Mouse (Mus musculus): Measurements from ENCODE around the gene Vkorc1l1. TPM values are rescaled to one million over a fixed set of nuclear protein-coding genes. Genes with fewer than 3 reads are reported as not detected.

Vkorc1l1 gene
- polyA plus RNA-seq, 1 experiment = 14.4 TPM

DNA sequence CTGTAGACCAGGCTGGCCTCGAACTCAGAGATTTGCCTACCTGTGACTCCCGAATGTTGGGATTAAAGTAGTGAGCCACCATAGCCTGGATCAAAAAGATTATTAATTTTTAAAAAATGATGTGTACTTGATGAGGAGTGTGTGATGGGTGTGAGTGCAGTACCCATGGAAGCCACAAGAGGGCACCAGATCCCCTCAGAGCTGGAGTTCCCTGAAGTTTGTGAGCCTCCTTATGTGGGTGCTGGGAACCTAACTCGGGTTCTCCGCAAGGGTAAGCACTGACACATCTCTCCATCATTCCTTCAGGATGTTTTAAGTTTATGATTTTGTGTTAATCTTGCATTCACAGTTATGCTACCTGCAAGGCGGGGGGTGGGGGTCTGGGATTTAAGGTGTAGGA is 69.2 kb downstream of the Vkorc1l1 start:
- no peaks in the 10 kb centered on the region for H3K4me1 ChIP-seq (ENCODE audit: control insufficient read depth, insufficient read depth, low read length)
- peak; percentile 51 for TF ChIP-seq CTCF (IDR thresholded peaks at IDR 0.05; ENCODE audit: control insufficient read depth, insufficient read depth, low read length)
- no peak for TF ChIP-seq POLR2A (IDR thresholded peaks at IDR 0.05; ENCODE audit: borderline replicate concordance, control insufficient read depth, low read depth, low read length)
- WGBS = 91% methylated on average over 5 of the region's 5 CpGs
- H3K27ac ChIP-seq (ENCODE audit: control insufficient read depth, insufficient read depth, low read depth, low read length, poor library complexity) = no peak overlapping the region
- no peak overlapping the region for H3K4me3 ChIP-seq (replicated peaks; ENCODE audit: control insufficient read depth, low read depth, low read length)

DNA sequence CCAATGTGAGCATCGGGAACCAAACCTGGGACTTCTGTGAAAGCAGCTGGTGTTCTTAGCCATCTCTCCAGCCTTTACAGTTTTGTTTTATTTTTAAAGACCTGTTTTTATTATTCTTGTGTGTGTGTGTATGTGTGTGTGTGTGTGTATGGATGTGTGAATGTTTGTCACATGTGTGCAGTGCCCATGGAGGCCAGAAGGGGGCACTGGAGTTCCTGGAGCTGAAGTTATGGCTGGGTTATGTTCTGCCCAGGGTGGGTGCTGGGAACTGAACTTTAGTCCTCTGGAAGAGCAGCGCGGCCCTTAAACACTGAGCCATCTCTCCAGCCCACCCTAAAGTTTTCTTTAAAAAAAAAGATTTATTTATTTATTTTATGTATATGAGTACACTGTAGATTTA is 73.3 kb downstream of the Vkorc1l1 start:
- TF ChIP-seq POLR2A (IDR thresholded peaks at IDR 0.05; ENCODE audit: borderline replicate concordance, control insufficient read depth, low read depth, low read length) = no peak
- TF ChIP-seq CTCF (IDR thresholded peaks at IDR 0.05; ENCODE audit: control insufficient read depth, insufficient read depth, low read length) = no peak
- Histone ChIP-seq H3K4me1 (ENCODE audit: control insufficient read depth, insufficient read depth, low read length) (no peaks in the 10 kb centered on the region), H3K4me3 (replicated peaks; ENCODE audit: control insufficient read depth, low read depth, low read length) (no peak overlapping the region), H3K27ac (ENCODE audit: control insufficient read depth, insufficient read depth, low read depth, low read length, poor library complexity) (no peak overlapping the region)
- WGBS = 91% methylated on average over 3 of the region's 3 CpGs

DNA sequence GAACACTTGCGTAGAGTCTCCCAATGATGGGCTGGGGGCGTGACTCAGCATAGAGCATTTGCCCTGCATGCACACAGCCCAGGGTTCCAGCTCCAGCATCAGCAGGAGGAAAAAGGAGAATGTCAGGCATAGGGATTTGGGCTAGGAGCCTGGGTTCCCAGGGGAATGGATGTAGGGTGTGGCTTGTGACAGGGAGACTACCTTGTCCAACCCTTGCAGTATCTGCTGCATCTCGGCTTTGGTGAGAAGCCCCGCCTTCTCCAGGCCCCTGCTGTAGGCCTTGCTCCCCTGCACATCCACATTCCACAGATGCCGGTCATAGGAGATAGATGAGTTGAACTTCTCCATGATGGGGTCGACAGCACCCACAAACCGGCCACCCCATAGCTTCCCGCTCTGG is 77.7 kb downstream of the Vkorc1l1 start:
- H3K4me3 ChIP-seq (replicated peaks; ENCODE audit: control insufficient read depth, low read depth, low read length) = no peak overlapping the region
- H3K4me1 ChIP-seq (ENCODE audit: control insufficient read depth, insufficient read depth, low read length) = no peaks in the 10 kb centered on the region
- H3K27ac ChIP-seq (ENCODE audit: control insufficient read depth, insufficient read depth, low read depth, low read length, poor library complexity) = no peak overlapping the region
- TF ChIP-seq POLR2A (IDR thresholded peaks at IDR 0.05; ENCODE audit: borderline replicate concordance, control insufficient read depth, low read depth, low read length) (no peak), CTCF (IDR thresholded peaks at IDR 0.05; ENCODE audit: control insufficient read depth, insufficient read depth, low read length) (no peak)
- 78% methylated on average over 8 of the region's 8 CpGs for WGBS

DNA sequence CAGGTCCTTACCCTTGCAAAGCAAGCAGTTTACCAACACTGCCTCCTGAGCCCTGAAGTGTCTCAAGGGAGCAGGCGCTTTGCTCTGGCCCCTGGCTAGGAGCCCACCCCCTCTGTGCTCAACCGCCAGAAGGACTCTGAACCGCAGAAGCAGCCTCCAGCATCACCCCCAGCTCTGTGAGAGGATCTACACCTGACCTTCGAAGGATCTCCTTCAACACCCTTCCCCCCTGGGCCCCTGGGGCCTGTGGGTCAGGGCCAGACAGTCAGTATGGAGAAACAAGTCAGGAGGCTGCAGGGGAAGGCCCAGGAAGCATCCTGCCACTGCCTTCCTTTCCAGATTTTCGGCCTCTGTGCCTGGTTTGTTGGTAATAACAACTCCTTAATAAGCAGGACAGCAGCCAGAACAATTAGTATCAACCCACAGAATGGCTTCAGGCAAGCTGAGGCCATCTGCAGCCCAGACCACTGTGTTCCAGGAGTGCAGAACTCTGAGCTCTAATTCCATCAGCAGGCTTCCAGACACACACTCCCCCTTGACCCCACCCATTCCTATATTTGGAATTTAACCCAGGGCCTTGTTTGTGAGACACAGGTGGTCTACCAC is 79.7 kb downstream of the Vkorc1l1 start:
- 68% methylated on average over 5 of the region's 5 CpGs for whole genome bisulfite sequencing
- H3K27ac ChIP-seq (ENCODE audit: control insufficient read depth, insufficient read depth, low read depth, low read length, poor library complexity) = no peak overlapping the region
- no peak for TF ChIP-seq CTCF (IDR thresholded peaks at IDR 0.05; ENCODE audit: control insufficient read depth, insufficient read depth, low read length)
- no peak for TF ChIP-seq POLR2A (IDR thresholded peaks at IDR 0.05; ENCODE audit: borderline replicate concordance, control insufficient read depth, low read depth, low read length)
- no peaks in the 10 kb centered on the region; the same call in 1 of the 2 replicates for H3K4me1 ChIP-seq (ENCODE audit: control insufficient read depth, insufficient read depth, low read length)
- no peak overlapping the region for H3K4me3 ChIP-seq (replicated peaks; ENCODE audit: control insufficient read depth, low read depth, low read length)

DNA sequence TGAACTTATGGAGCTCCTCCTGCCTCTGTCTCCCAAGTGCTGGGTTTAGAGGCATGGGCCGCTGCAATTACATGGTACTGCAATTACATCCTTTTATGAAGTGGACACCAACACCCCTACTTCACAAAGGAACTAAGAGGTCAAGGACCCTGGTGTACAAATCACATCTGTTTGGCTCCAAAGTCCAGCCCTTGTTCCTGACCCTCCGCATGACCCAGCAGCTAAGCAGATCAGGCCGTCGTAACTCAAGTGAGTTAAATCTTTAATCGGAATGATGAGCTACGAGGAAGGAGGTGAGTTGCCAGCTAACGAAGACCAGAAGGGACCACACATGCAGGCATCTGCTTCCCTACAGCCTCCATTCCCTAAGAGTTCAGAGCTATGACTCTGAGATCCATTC is 80.6 kb downstream of the Vkorc1l1 start:
- 88% methylated on average over 7 of the region's 7 CpGs for WGBS
- Histone ChIP-seq H3K4me1 (ENCODE audit: control insufficient read depth, insufficient read depth, low read length) (no peaks in the 10 kb centered on the region; the same call in 1 of the 2 replicates), H3K27ac (ENCODE audit: control insufficient read depth, insufficient read depth, low read depth, low read length, poor library complexity) (no peak overlapping the region), H3K4me3 (replicated peaks; ENCODE audit: control insufficient read depth, low read depth, low read length) (no peak overlapping the region)
- TF ChIP-seq POLR2A (IDR thresholded peaks at IDR 0.05; ENCODE audit: borderline replicate concordance, control insufficient read depth, low read depth, low read length) (no peak), CTCF (IDR thresholded peaks at IDR 0.05; ENCODE audit: control insufficient read depth, insufficient read depth, low read length) (no peak)

DNA sequence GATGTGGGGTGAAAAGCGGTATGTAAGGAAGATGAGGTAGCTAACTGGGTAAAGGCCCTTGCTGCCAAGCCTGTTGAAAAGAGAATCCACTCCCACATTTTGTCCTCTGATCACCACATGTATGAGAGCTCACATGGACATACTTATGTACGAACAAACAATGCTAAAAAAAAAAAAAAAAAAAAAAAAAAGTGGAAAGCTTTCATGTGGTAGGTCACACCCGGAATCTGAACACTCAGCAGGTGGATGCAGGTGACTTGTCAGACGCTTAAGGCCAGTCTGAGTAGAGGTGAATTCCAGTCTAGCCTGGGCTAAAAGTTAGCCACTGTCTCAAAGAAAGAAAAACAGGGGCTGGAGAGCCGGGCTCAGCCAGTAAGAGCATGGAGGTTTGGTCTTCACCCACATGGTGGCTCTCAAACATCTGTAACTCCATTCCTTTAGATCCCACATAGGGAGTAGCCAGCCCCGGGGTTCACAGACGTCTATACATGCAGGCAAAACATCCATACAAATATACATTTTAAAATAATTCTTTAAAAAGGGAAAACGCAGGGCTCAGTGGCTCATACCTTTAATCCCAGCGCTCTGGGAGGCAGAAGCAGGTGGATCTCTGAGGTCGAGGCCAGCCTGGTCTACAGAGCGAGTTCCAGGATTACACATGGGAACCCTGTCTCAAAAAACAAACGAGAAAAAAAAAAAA is 81.4 kb downstream of the Vkorc1l1 start:
- no peak for TF ChIP-seq CTCF (IDR thresholded peaks at IDR 0.05; ENCODE audit: control insufficient read depth, insufficient read depth, low read length)
- TF ChIP-seq POLR2A (IDR thresholded peaks at IDR 0.05; ENCODE audit: borderline replicate concordance, control insufficient read depth, low read depth, low read length) = no peak
- H3K27ac ChIP-seq (ENCODE audit: control insufficient read depth, insufficient read depth, low read depth, low read length, poor library complexity) = no peak overlapping the region
- H3K4me1 ChIP-seq (ENCODE audit: control insufficient read depth, insufficient read depth, low read length) = no peaks in the 10 kb centered on the region; the same call in 1 of the 2 replicates
- WGBS = 36% methylated on average over 12 of the region's 12 CpGs
- no peak overlapping the region for H3K4me3 ChIP-seq (replicated peaks; ENCODE audit: control insufficient read depth, low read depth, low read length)

DNA sequence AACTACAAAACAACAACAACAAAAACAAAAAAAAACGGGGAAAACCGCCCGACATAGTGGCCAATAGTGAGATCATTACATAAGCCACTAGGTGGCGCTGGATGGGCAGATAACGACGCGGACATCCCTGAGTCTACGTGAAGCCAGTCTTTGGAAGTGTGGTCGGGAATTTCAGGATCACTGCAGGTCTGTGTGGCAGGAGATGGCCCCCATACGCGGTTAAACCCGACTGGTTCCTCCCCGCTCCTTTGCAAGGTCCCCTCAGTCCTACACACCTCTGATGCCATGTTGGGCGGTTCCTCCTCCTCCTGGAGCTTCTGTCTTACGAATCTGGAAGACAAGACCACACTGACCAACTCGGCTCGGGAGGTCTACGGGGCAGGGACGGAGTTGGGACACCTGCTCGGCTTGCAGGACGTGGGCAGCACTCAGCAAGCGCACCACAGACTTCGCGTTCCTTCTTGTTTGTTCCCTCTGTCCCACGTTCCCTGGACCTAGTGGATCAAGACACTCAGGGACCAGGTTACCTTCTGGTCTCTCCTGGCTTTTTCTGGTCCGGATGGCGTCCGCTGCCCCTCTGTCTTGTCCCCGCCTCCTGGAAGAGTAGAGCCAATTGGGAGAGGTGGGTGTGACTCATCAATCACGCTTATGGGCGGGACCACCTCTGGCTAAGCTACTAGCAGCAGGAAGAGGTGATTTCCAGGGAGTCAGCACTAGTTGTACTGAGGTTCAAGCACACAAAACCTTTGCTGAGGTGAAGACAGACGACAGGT is 82.2 kb downstream of the Vkorc1l1 start:
- WGBS = under 1% methylated on average over 32 of the region's 32 CpGs
- peak overlapping the region; percentile 63 for H3K27ac ChIP-seq (ENCODE audit: control insufficient read depth, insufficient read depth, low read depth, low read length, poor library complexity)
- H3K4me1 ChIP-seq (ENCODE audit: control insufficient read depth, insufficient read depth, low read length) = no peaks in the 10 kb centered on the region; the same call in 1 of the 2 replicates
- peak; percentile 87 for TF ChIP-seq CTCF (IDR thresholded peaks at IDR 0.05; ENCODE audit: control insufficient read depth, insufficient read depth, low read length)
- no peak for TF ChIP-seq POLR2A (IDR thresholded peaks at IDR 0.05; ENCODE audit: borderline replicate concordance, control insufficient read depth, low read depth, low read length)
- H3K4me3 ChIP-seq (replicated peaks; ENCODE audit: control insufficient read depth, low read depth, low read length) = peak overlapping the region; percentile 87

DNA sequence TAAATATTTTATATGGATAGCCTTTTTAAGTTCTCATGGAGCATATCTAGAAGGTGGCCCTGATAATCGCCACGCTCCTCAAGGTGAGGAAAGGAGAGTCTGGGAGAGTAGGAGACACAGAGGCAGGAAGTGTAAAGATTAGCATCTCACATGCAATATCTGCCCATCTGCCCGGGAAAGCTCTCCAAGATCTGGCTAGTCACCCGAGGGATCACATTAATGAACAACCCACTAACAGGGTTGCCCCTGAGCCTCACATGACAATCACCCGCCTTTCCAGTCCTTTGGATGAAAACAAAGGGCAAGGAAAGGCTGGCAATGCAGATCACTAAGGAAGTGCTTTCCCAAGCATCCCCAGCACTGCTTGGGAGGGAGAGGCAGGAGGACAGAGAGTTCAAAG is 85.4 kb downstream of the Vkorc1l1 start:
- Histone ChIP-seq H3K4me1 (ENCODE audit: control insufficient read depth, insufficient read depth, low read length) (no peaks in the 10 kb centered on the region; the same call in 1 of the 2 replicates), H3K4me3 (replicated peaks; ENCODE audit: control insufficient read depth, low read depth, low read length) (no peak overlapping the region), H3K27ac (ENCODE audit: control insufficient read depth, insufficient read depth, low read depth, low read length, poor library complexity) (no peak overlapping the region)
- TF ChIP-seq CTCF (IDR thresholded peaks at IDR 0.05; ENCODE audit: control insufficient read depth, insufficient read depth, low read length) (no peak), POLR2A (IDR thresholded peaks at IDR 0.05; ENCODE audit: borderline replicate concordance, control insufficient read depth, low read depth, low read length) (no peak)
- WGBS = 63% methylated on average over 5 of the region's 5 CpGs
